Mouse (Mus musculus) v-Abl transformed pro-B cells (cell line): ENCODE data around the gene Ttc4.

Experiments
- in situ Hi-C, 2 experiments: fragments of 400-800 bp; cut with MboI; formaldehyde crosslinking; loops; one replicate each; pipeline ENCODE4 v1.15.1; 2025; ENCODE audit not compliant: unreplicated experiment in 2 of 2

The Ttc4 gene

GRCm38 (mm10) chr4:106653051-106653450 is 25.7 kb downstream of the Ttc4 start:
- in situ Hi-C loops: no loop called here

- in situ Hi-C loops: no loop called here
Observed at GRCm38 (mm10) chr4:106652546-106652945, 26.2 kb downstream of the Ttc4 start.

- in situ Hi-C loops: no loop called here
Observed at GRCm38 (mm10) chr4:106650833-106651527, 27.8 kb downstream of the Ttc4 start, which contains the start of gene Pars2. TSS of gene Pars2 (plus strand) at chr4:106651069.

GRCm38 (mm10) chr4:106647137-106647536 is 31.6 kb downstream of the Ttc4 start:
- in situ Hi-C loops: loop anchor here in 1 of 2 experiments (25.0 kb wide), 2 partner anchors 690 to 1015 kb away; no protein-coding TSS in a partner anchor

GRCm38 (mm10) chr4:106645797-106646196 is 32.9 kb downstream of the Ttc4 start:
- in situ Hi-C loops: loop anchor here in 1 of 2 experiments (25.0 kb wide), 2 partner anchors 692 to 1017 kb away; no protein-coding TSS in a partner anchor

- in situ Hi-C loops: loop anchor here in 1 of 2 experiments (25.0 kb wide), 2 partner anchors 693 to 1018 kb away; no protein-coding TSS in a partner anchor
Observed at GRCm38 (mm10) chr4:106644218-106644610, 34.5 kb downstream of the Ttc4 start.

- in situ Hi-C loops: loop anchor here in 1 of 2 experiments (25.0 kb wide), 2 partner anchors 694 to 1019 kb away; no protein-coding TSS in a partner anchor
Observed at GRCm38 (mm10) chr4:106643483-106644217, 35.1 kb downstream of the Ttc4 start.

GRCm38 (mm10) chr4:106634086-106634479 is 44.7 kb downstream of the Ttc4 start:
- in situ Hi-C loops: loop anchor here (5.0 to 25.0 kb wide), 5 partner anchors 73 to 1028 kb away; no protein-coding TSS in a partner anchor

- in situ Hi-C loops: loop anchor here (5.0 to 25.0 kb wide), 5 partner anchors 74 to 1029 kb away; no protein-coding TSS in a partner anchor
Observed at GRCm38 (mm10) chr4:106633281-106634085, 45.3 kb downstream of the Ttc4 start.

GRCm38 (mm10) chr4:106632313-106632712 is 46.4 kb downstream of the Ttc4 start:
- in situ Hi-C loops: loop anchor here (5.0 to 25.0 kb wide), 5 partner anchors 75 to 1030 kb away; no protein-coding TSS in a partner anchor

- in situ Hi-C loops: loop anchor here (5.0 to 25.0 kb wide), 5 partner anchors 77 to 1032 kb away; no protein-coding TSS in a partner anchor
Observed at GRCm38 (mm10) chr4:106630333-106631220, 48.2 kb downstream of the Ttc4 start.

- in situ Hi-C loops: loop anchor here in 1 of 2 experiments (25.0 kb wide), 2 partner anchors 708 to 1033 kb away; no protein-coding TSS in a partner anchor
Observed at GRCm38 (mm10) chr4:106629374-106629773, 49.4 kb downstream of the Ttc4 start.

GRCm38 (mm10) chr4:106628650-106629360 is 49.9 kb downstream of the Ttc4 start:
- in situ Hi-C loops: loop anchor here in 1 of 2 experiments (25.0 kb wide), 2 partner anchors 708 to 1033 kb away; no protein-coding TSS in a partner anchor

GRCm38 (mm10) chr4:106627809-106628208 is 50.9 kb downstream of the Ttc4 start:
- in situ Hi-C loops: loop anchor here in 1 of 2 experiments (25.0 kb wide), 2 partner anchors 709 to 1034 kb away; no protein-coding TSS in a partner anchor

GRCm38 (mm10) chr4:106624271-106624670 is 54.5 kb downstream of the Ttc4 start:
- in situ Hi-C loops: loop anchor here in 1 of 2 experiments (25.0 kb wide), 1 partner anchor 1038 kb away; no protein-coding TSS in a partner anchor

GRCm38 (mm10) chr4:106622712-106623111 is 56.0 kb downstream of the Ttc4 start:
- in situ Hi-C loops: loop anchor here in 1 of 2 experiments (25.0 kb wide), 1 partner anchor 1040 kb away; no protein-coding TSS in a partner anchor

GRCm38 (mm10) chr4:106622030-106622493 is 56.7 kb downstream of the Ttc4 start, which contains the start of gene Ttc22:
TSS of gene Ttc22 (plus strand) at chr4:106622432.
- in situ Hi-C loops: loop anchor here in 1 of 2 experiments (25.0 kb wide), 1 partner anchor 1040 kb away; no protein-coding TSS in a partner anchor

- in situ Hi-C loops: loop anchor here in 1 of 2 experiments (25.0 kb wide), 1 partner anchor 1041 kb away; no protein-coding TSS in a partner anchor
Observed at GRCm38 (mm10) chr4:106621428-106621827, 57.3 kb downstream of the Ttc4 start.
